Mouse (Mus musculus) limb, embryonic 15.5 days (tissue): ENCODE results near the gene Rasa4. TPM values are rescaled to one million over a fixed set of nuclear protein-coding genes. Genes with fewer than 3 reads are reported as not detected.
"Not testable (repeated sequence)": the region's sequence is repeated elsewhere in the genome, so short reads cannot be mapped to it uniquely, and the experiment has no call there.

Experiments used
- ATAC-seq: fragments of 200-750 bp; cut with Nextera tagmentation; 2 replicates; pipeline ENCODE4 v1.8.0; 2017; ENCODE audit warnings: low read depth, moderate TSS enrichment; ENCODE audit not compliant: insufficient number of reproducible peaks, low FRiP score, low TSS enrichment
- H3K27ac ChIP-seq: fragments of 300-500 bp; sonication (generic); 2 replicates; pipeline ENCODE4 v1.5.1; 2015; ENCODE audit warnings: moderate library complexity, mild to moderate bottlenecking, inconsistent platforms
- H3K27me3 ChIP-seq: fragments of 300-500 bp; sonication (generic); 2 replicates; pipeline ENCODE4 v1.6.1; 2015; ENCODE audit warnings: inconsistent platforms
- H3K36me3 ChIP-seq: fragments of 300-500 bp; sonication (generic); 2 replicates; pipeline ENCODE4 v1.6.1; 2015; ENCODE audit warnings: inconsistent platforms
- H3K4me1 ChIP-seq: fragments of 300-500 bp; sonication (generic); 2 replicates; pipeline ENCODE4 v1.6.1; 2015; ENCODE audit warnings: inconsistent platforms
- H3K4me2 ChIP-seq: fragments of 300-500 bp; sonication (generic); 2 replicates; pipeline ENCODE4 v1.6.1; 2015; ENCODE audit warnings: mild to moderate bottlenecking, inconsistent platforms
- H3K4me3 ChIP-seq: fragments of 300-500 bp; sonication (generic); 2 replicates; pipeline ENCODE4 v1.5.1; 2015; ENCODE audit warnings: mild to moderate bottlenecking, inconsistent platforms
- H3K9ac ChIP-seq: fragments of 300-500 bp; sonication (generic); 2 replicates; pipeline ENCODE4 v1.6.1; 2015; ENCODE audit warnings: inconsistent platforms
- H3K9me3 ChIP-seq: fragments of 300-500 bp; sonication (generic); 2 replicates; pipeline ENCODE4 v1.6.1; 2016; ENCODE audit warnings: inconsistent platforms
- WGBS: fragments of 180-500 bp; shearing (Covaris S2); methylation state at CpG from one replicate; pipeline ENCODE4 v1.1.7; 2015; 5-methylcytosine and 5-hydroxymethylcytosine counted together
- microRNA-seq: library from miRNA; unstranded; fragments of <30 nt; microRNA quantifications from one replicate; pipeline ENCODE4, GENCODE M21; 2016
- polyA plus RNA-seq: library from polyadenylated mRNA; unstranded; fragments of >200 nt; fragmentation: Nextera tagmentation; extraction: Ambion mirVana; gene quantifications from 2 replicates; pipeline ENCODE4 v1.2.1, GENCODE M21; 2015

Rasa4 gene
- polyA plus RNA-seq, 1 experiment from 2014 or later = 13.6 TPM

- H3K36me3 ChIP-seq = no peaks in the 10 kb centered on the region
- 58% methylated on average over 8 of the region's 8 CpGs for WGBS
- no peak for ATAC-seq
- no peaks in the 10 kb centered on the region for H3K9me3 ChIP-seq
- no peaks in the 10 kb centered on the region for H3K4me1 ChIP-seq
- no peak overlapping the region; the same call in 1 of the 2 replicates for H3K27ac ChIP-seq
- no peak overlapping the region for H3K4me3 ChIP-seq
- H3K27me3 ChIP-seq = no peaks in the 10 kb centered on the region
- H3K9ac ChIP-seq = no peak overlapping the region
- H3K4me2 ChIP-seq = no peak overlapping the region
These were observed 68.6 kb downstream of the Rasa4 start for GRCm38 (mm10) chr5:136152365-136152764.

DNA sequence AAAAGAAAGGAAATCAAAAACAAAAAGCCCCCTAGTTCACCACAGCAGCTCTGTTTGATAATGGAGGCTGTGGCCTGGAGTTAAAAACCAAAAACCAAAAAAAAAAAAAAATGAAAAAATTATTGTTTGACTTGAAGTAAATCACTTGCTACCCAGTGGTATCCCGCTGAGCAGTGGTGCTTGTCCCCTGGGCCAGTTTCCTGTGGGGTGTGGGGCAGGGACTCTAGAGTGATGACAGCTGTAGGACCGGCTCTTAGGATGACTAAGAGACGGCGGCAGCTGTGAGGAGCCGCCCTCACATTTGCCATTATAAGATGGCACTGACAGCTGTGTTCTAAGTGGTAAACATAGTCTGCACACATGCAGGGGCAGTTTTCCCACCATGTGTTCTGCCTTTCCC lies 71.7 kb downstream of the Rasa4 start:
- H3K36me3 ChIP-seq = no peaks in the 10 kb centered on the region
- no peak overlapping the region for H3K27ac ChIP-seq
- no peak for ATAC-seq
- no peak overlapping the region for H3K4me2 ChIP-seq
- 79% methylated on average over 5 of the region's 5 CpGs for WGBS
- H3K27me3 ChIP-seq = no peaks in the 10 kb centered on the region
- no peaks in the 10 kb centered on the region for H3K4me1 ChIP-seq
- no peaks in the 10 kb centered on the region for H3K9me3 ChIP-seq
- H3K4me3 ChIP-seq = no peak overlapping the region
- H3K9ac ChIP-seq = no peak overlapping the region

- ATAC-seq, H3K36me3 ChIP-seq, H3K4me2 ChIP-seq, H3K4me1 ChIP-seq, H3K4me3 ChIP-seq, H3K9ac ChIP-seq, H3K27ac ChIP-seq, H3K9me3 ChIP-seq, H3K27me3 ChIP-seq: not testable (repeated sequence)
- WGBS = 82% methylated on average over 11 of the region's 12 CpGs
These were observed 76.4 kb downstream of the Rasa4 start for GRCm38 (mm10) chr5:136160084-136160483.

Small RNA genes within 50 kb of the gene (microRNA-seq; reads per million reads assigned to microRNA genes)
- gene Mir7035 = 1.4 reads per million

Other genes with a start within 250 kb of the Rasa4 start
- gene Hspb1, start 196.0 kb upstream of the Rasa4 start, polyA plus RNA-seq = 1,190 and 1,326 TPM in 2 replicates
- gene Ywhag, start 149.3 kb upstream of the Rasa4 start, polyA plus RNA-seq = 162 and 168 TPM in 2 replicates
- gene Ssc4d, start 109.4 kb upstream of the Rasa4 start, polyA plus RNA-seq = 2.0 and 2.1 TPM in 2 replicates
- 0.17 and 0.44 TPM in 2 replicates for gene Zp3, start 103.8 kb upstream of the Rasa4 start, polyA plus RNA-seq
- 35.5 and 36.2 TPM in 2 replicates for gene Dtx2, start 89.1 kb upstream of the Rasa4 start, polyA plus RNA-seq
- 9.1 and 10.9 TPM in 2 replicates for gene Upk3b, start 45.4 kb upstream of the Rasa4 start, polyA plus RNA-seq
- gene Upk3bl, start 29.4 kb upstream of the Rasa4 start, polyA plus RNA-seq = 58.9 and 59.3 TPM in 2 replicates
- 195 and 204 TPM in 2 replicates for gene Polr2j, start 32.7 kb downstream of the Rasa4 start, polyA plus RNA-seq
- 31.5 and 32.3 TPM in 2 replicates for gene Lrwd1, start 52.2 kb downstream of the Rasa4 start, polyA plus RNA-seq
- gene Alkbh4, start 52.2 kb downstream of the Rasa4 start, polyA plus RNA-seq = 19.8 and 20.7 TPM in 2 replicates
- 8.3 and 10.3 TPM in 2 replicates for gene Orai2, start 86.8 kb downstream of the Rasa4 start, polyA plus RNA-seq
- 45.2 and 51.0 TPM in 2 replicates for gene Prkrip1, start 115.0 kb downstream of the Rasa4 start, polyA plus RNA-seq
- 4.9 and 5.8 TPM in 2 replicates for gene Sh2b2, start 162.6 kb downstream of the Rasa4 start, polyA plus RNA-seq